Mouse (Mus musculus): ENCODE results near the gene Adk.
"Not testable (repeated sequence)": the region's sequence is repeated elsewhere in the genome, so short reads cannot be mapped to it uniquely, and the experiment has no call there.

GRCm38 (mm10) chr14:21488426-21489115, 436.2 kb downstream of the Adk start:
- TF ChIP-seq POLR2A (IDR thresholded peaks at IDR 0.05; ENCODE audit: control insufficient read depth, low read depth, low read length); CTCF (IDR thresholded peaks at IDR 0.05; ENCODE audit: control insufficient read depth, insufficient read depth, insufficient replicate concordance, low read depth, low read length): not testable (repeated sequence)
